Mouse (Mus musculus) MEL (cell line): ENCODE results near the gene Mier3.

ENCODE experiments used
- CTCF ChIP-seq, 3 experiments: IDR thresholded peaks in 2 of 3; conservative IDR thresholded peaks in 1 of 3; 2 replicates each; pipeline ENCODE4 v1.5.1; 2011 to 2012; ENCODE audit warnings: low read length in 3 of 3, low read depth in 2 of 3, mild to moderate bottlenecking in 2 of 3, improper control_type of control experiment in 1 of 3, inconsistent platforms in 1 of 3, mixed read lengths in 1 of 3, moderate library complexity in 1 of 3; ENCODE audit not compliant: control insufficient read depth in 1 of 3, insufficient read depth in 1 of 3, poor library complexity in 1 of 3, severe bottlenecking in 1 of 3
- ELF1 ChIP-seq: IDR thresholded peaks from 2 replicates; pipeline ENCODE4 v1.6.1; 2014; ENCODE audit warnings: low read depth, mild to moderate bottlenecking, inconsistent platforms, low read length, improper control_type of control experiment, moderate library complexity
- ETS1 ChIP-seq: IDR thresholded peaks from 2 replicates; pipeline ENCODE4 v1.6.1; 2012; ENCODE audit warnings: low read depth, mild to moderate bottlenecking, inconsistent platforms, low read length, improper control_type of control experiment, moderate library complexity
- GATA1 ChIP-seq: IDR thresholded peaks from 2 replicates; pipeline ENCODE4 v1.6.1; 2011; ENCODE audit warnings: low read depth, low read length, improper control_type of control experiment
- KAT2A ChIP-seq: conservative IDR thresholded peaks from 2 replicates; pipeline ENCODE4 v1.6.1; 2012; ENCODE audit warnings: low read depth, low read length, improper control_type of control experiment, inconsistent platforms
- POLR2AphosphoS2 ChIP-seq: IDR thresholded peaks from 2 replicates; pipeline ENCODE4 v1.6.1; 2011; ENCODE audit warnings: low read length, improper control_type of control experiment
- TCF12 ChIP-seq: IDR thresholded peaks from 2 replicates; pipeline ENCODE4 v1.6.1; 2014; ENCODE audit warnings: low read depth, mild to moderate bottlenecking, inconsistent platforms, low read length, improper control_type of control experiment, moderate library complexity

- TF ChIP-seq ELF1, result no peak
- no peak for TF ChIP-seq KAT2A
- no peak for TF ChIP-seq POLR2AphosphoS2
- no peak for TF ChIP-seq ETS1
- TF ChIP-seq CTCF (IDR thresholded peaks at IDR 0.05 in 2 of 3, conservative IDR thresholded peaks at IDR 0.05 in 1 of 3; ENCODE audit: control insufficient read depth in 1 of 3, insufficient read depth in 1 of 3, low read depth in 2 of 3, low read length in 3 of 3, poor library complexity in 1 of 3, severe bottlenecking in 1 of 3), result no peak
- TF ChIP-seq GATA1, result no peak
- no peak for TF ChIP-seq TCF12
Measured at GRCm38 (mm10) chr13:111710531-111710930, 29.8 kb downstream of the Mier3 start.
